ENCODE assay signal across 22 mouse cellular contexts in the genomic region with DNA sequence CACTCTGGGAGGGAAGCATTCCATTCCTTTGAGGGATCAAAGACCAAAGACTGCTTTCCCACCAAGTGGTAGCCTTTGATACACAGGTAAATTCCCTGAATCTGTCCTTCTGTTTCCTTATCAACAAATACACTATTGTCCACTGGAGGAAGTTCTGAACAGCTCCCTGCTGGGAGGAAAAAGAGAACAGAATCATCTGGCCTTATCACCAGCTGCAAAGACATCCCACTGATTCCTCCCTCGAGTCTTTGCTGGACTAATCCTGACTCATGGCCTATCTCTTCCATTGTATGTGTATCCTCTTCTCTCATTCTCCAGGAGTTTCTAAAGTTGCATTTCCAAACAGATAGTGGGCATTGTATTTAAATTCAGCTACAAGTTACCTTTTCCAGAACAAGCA. TPM values are rescaled to one million over a fixed set of nuclear protein-coding genes. Genes with fewer than 3 reads are reported as not detected.
DNase-seq lines count a peak whose midpoint lies in the region; ATAC-seq and TF ChIP-seq lines count a peak whose summit lies in the region.
"Had no signal": no experiment of that assay in that cellular context is flagged by ENCODE, and none has a peak within 500 bp of the region (broad histone marks: within the 10 kb centered on the region; RNA-seq: fewer than 3 reads in every experiment).

No protein-coding gene starts in this region.

- H3K4me3 ChIP-seq in intestine, postnatal 0 days (ENCODE audit: low read depth, low read length) = no peak overlapping the region
- no peak overlapping the region for H3K4me3 ChIP-seq in intestine, embryonic 16.5 days (ENCODE audit: low read length)
- no peak overlapping the region for H3K4me3 ChIP-seq in midbrain, embryonic 16.5 days (ENCODE audit: low read depth, low read length)
- H3K4me3 ChIP-seq: embryonic facial prominence, embryonic 10.5 days; embryonic facial prominence, embryonic 12.5 days; forebrain, embryonic 13.5 days; forebrain, embryonic 15.5 days had no signal

- WGBS in intestine, postnatal 0 days = 18% methylated on average over 1 of the region's 1 CpGs
- 53% methylated on average over 1 of the region's 1 CpGs for WGBS in intestine, embryonic 16.5 days
- WGBS in midbrain, embryonic 16.5 days = 26% methylated on average over 1 of the region's 1 CpGs

- ATAC-seq in intestine, postnatal 0 days = peak; percentile 20; the same call in 1 of the 2 replicates
- ATAC-seq in intestine, embryonic 16.5 days = no peak
- ATAC-seq in midbrain, embryonic 16.5 days = no peak
- ATAC-seq in cerebellum, adult (ENCODE audit: insufficient number of reproducible peaks, low FRiP score, low TSS enrichment) = no peak
- ATAC-seq: forebrain, embryonic 13.5 days; forebrain, embryonic 15.5 days; forebrain, postnatal 0 days had no signal

- H3K4me1 ChIP-seq in intestine, postnatal 0 days (replicated peaks; ENCODE audit: control insufficient read depth, insufficient read depth, low read length) = peaks cover 18% of the 10 kb centered on the region
- H3K4me1 ChIP-seq in intestine, embryonic 16.5 days (ENCODE audit: control insufficient read depth, insufficient read depth, low read length) = peaks cover 14% of the 10 kb centered on the region
- H3K4me1 ChIP-seq in midbrain, embryonic 16.5 days (ENCODE audit: control insufficient read depth, insufficient read depth, low read length) = no peaks in the 10 kb centered on the region
- H3K4me1 ChIP-seq: embryonic facial prominence, embryonic 10.5 days; embryonic facial prominence, embryonic 12.5 days; forebrain, embryonic 13.5 days; forebrain, embryonic 15.5 days had no signal

- H3K27ac ChIP-seq in intestine, postnatal 0 days (ENCODE audit: low read depth, low read length) = no peak overlapping the region
- no peak overlapping the region for H3K27ac ChIP-seq in intestine, embryonic 16.5 days (ENCODE audit: low read length)
- H3K27ac ChIP-seq in midbrain, embryonic 16.5 days (ENCODE audit: low read length) = no peak overlapping the region
- H3K27ac ChIP-seq: embryonic facial prominence, embryonic 10.5 days; embryonic facial prominence, embryonic 12.5 days; forebrain, embryonic 13.5 days; forebrain, embryonic 15.5 days had no signal

- H3K9me3 ChIP-seq in intestine, postnatal 0 days (ENCODE audit: control insufficient read depth) = no peaks in the 10 kb centered on the region
- no peaks in the 10 kb centered on the region for H3K9me3 ChIP-seq in intestine, embryonic 16.5 days (ENCODE audit: control insufficient read depth, low read length)
- no peaks in the 10 kb centered on the region for H3K9me3 ChIP-seq in midbrain, embryonic 16.5 days (replicated peaks; ENCODE audit: control insufficient read depth, low read length, poor library complexity, severe bottlenecking)
- H3K9me3 ChIP-seq: embryonic facial prominence, embryonic 10.5 days; embryonic facial prominence, embryonic 12.5 days; forebrain, embryonic 13.5 days; forebrain, embryonic 15.5 days had no signal

- no peak for TF ChIP-seq CTCF in intestine, postnatal 0 days (IDR thresholded peaks at IDR 0.05; ENCODE audit: low read depth)

- DNase-seq in MEL-GATA-1-ER (ENCODE audit: extremely low read depth, low read depth) = peak; percentile 29
- DNase-seq: adrenal gland, adult 2 months; adrenal gland, postnatal 10 days; adrenal gland, postnatal 25 days; cerebellum, adult 11 months; cerebellum, adult 18-20 months; cerebellum, adult 8-10 months; cerebellum, adult 9-11 months; cerebellum, postnatal 25 days; forebrain, postnatal 0 days had no signal

- peaks cover 9% of the 10 kb centered on the region; the same call in 1 of the 2 replicates for H3K36me3 ChIP-seq in intestine, postnatal 0 days (ENCODE audit: control insufficient read depth, insufficient read depth)
- H3K36me3 ChIP-seq in intestine, embryonic 16.5 days (ENCODE audit: control insufficient read depth, insufficient read depth, low read length) = no peaks in the 10 kb centered on the region
- H3K36me3 ChIP-seq in midbrain, embryonic 16.5 days (ENCODE audit: control insufficient read depth, insufficient read depth, low read length) = 0 out of 2 replicates have a peak, but pooled peaks cover 4% of the 10 kb centered on the region
- H3K36me3 ChIP-seq: embryonic facial prominence, embryonic 10.5 days; embryonic facial prominence, embryonic 12.5 days had no signal

- H3K9ac ChIP-seq in intestine, postnatal 0 days (ENCODE audit: low read depth, low read length) = no peak overlapping the region
- H3K9ac ChIP-seq in intestine, embryonic 16.5 days (ENCODE audit: low read depth, low read length) = no peak overlapping the region
- no peak overlapping the region for H3K9ac ChIP-seq in midbrain, embryonic 16.5 days (ENCODE audit: low read depth, low read length)
- H3K9ac ChIP-seq: embryonic facial prominence, embryonic 12.5 days; forebrain, embryonic 13.5 days; forebrain, embryonic 15.5 days; forebrain, postnatal 0 days had no signal

- H3K27me3 ChIP-seq in intestine, postnatal 0 days (replicated peaks; ENCODE audit: control insufficient read depth, insufficient read depth, low read length) = no peaks in the 10 kb centered on the region
- H3K27me3 ChIP-seq in intestine, embryonic 16.5 days (replicated peaks; ENCODE audit: control insufficient read depth, insufficient read depth, low read length) = no peaks in the 10 kb centered on the region
- no peaks in the 10 kb centered on the region for H3K27me3 ChIP-seq in midbrain, embryonic 16.5 days (ENCODE audit: control insufficient read depth, insufficient read depth, low read depth, low read length)
- H3K27me3 ChIP-seq: embryonic facial prominence, embryonic 12.5 days; forebrain, embryonic 13.5 days; forebrain, embryonic 15.5 days had no signal

- no peak overlapping the region for H3K4me2 ChIP-seq in intestine, postnatal 0 days (replicated peaks; ENCODE audit: low read depth)
- no peak overlapping the region for H3K4me2 ChIP-seq in intestine, embryonic 16.5 days (ENCODE audit: low read depth, low read length)
- no peak overlapping the region for H3K4me2 ChIP-seq in midbrain, embryonic 16.5 days (ENCODE audit: low read length)
- H3K4me2 ChIP-seq: embryonic facial prominence, embryonic 12.5 days; forebrain, embryonic 13.5 days; forebrain, embryonic 15.5 days had no signal

RNA-seq across cellular contexts. Expression of gene C4bp, which starts 22.5 kb away (rescaled TPM):
- polyA plus RNA-seq in intestine, postnatal 0 days (2015; fragmentation: Nextera tagmentation; extraction: Ambion mirVana) = 0.82 and 0.98 TPM in 2 replicates
- polyA plus RNA-seq in intestine, embryonic 16.5 days (2015; fragmentation: Nextera tagmentation; extraction: Ambion mirVana) = 3.4 and 4.1 TPM in 2 replicates
- polyA plus RNA-seq in midbrain, embryonic 16.5 days (2015; fragmentation: Nextera tagmentation; extraction: Ambion mirVana) = 0.05 TPM in 1 of 2 replicates, not detected in the other
- polyA plus RNA-seq: C2C12; cortical plate, adult 2 months; embryonic facial prominence, embryonic 10.5 days; embryonic facial prominence, embryonic 12.5 days; embryonic facial prominence, embryonic 14.5 days; forebrain, embryonic 11.5 days; forebrain, embryonic 13.5 days; forebrain, embryonic 15.5 days; forebrain, postnatal 0 days had no signal

RNA-seq across cellular contexts. Expression of gene Gm29427, which starts 31.7 kb away (rescaled TPM):
- polyA plus RNA-seq in intestine, postnatal 0 days (2015; fragmentation: Nextera tagmentation; extraction: Ambion mirVana) = 0.20 and 0.48 TPM in 2 replicates
- polyA plus RNA-seq in intestine, embryonic 16.5 days (2015; fragmentation: Nextera tagmentation; extraction: Ambion mirVana) = 0.07 TPM in 1 of 2 replicates, not detected in the other
- polyA plus RNA-seq in midbrain, embryonic 16.5 days (2015; fragmentation: Nextera tagmentation; extraction: Ambion mirVana) = not detected in 2 replicates
- polyA plus RNA-seq: adrenal gland, adult 2 months; C2C12; embryonic facial prominence, embryonic 10.5 days; embryonic facial prominence, embryonic 12.5 days; embryonic facial prominence, embryonic 14.5 days; forebrain, embryonic 11.5 days; forebrain, embryonic 13.5 days; forebrain, embryonic 15.5 days; forebrain, postnatal 0 days had no signal

RNA-seq across cellular contexts. Expression of gene Yod1, which starts 33.2 kb away (rescaled TPM):
- polyA plus RNA-seq in intestine, postnatal 0 days (2015; fragmentation: Nextera tagmentation; extraction: Ambion mirVana) = 8.9 and 9.5 TPM in 2 replicates
- polyA plus RNA-seq in intestine, embryonic 16.5 days (2015; fragmentation: Nextera tagmentation; extraction: Ambion mirVana) = 8.5 and 9.9 TPM in 2 replicates
- 15.3 and 17.1 TPM in 2 replicates for polyA plus RNA-seq in midbrain, embryonic 16.5 days (2015; fragmentation: Nextera tagmentation; extraction: Ambion mirVana)

RNA-seq across cellular contexts. Expression of gene Pfkfb2, which starts 45.1 kb away (rescaled TPM):
- 6.1 and 7.0 TPM in 2 replicates for polyA plus RNA-seq in intestine, postnatal 0 days (2015; fragmentation: Nextera tagmentation; extraction: Ambion mirVana)
- polyA plus RNA-seq in intestine, embryonic 16.5 days (2015; fragmentation: Nextera tagmentation; extraction: Ambion mirVana) = 12.1 and 12.4 TPM in 2 replicates
- polyA plus RNA-seq in midbrain, embryonic 16.5 days (2015; fragmentation: Nextera tagmentation; extraction: Ambion mirVana) = 24.1 and 26.6 TPM in 2 replicates

RNA-seq across cellular contexts. Expression of gene AA986860, which starts 47.9 kb away (rescaled TPM):
- polyA plus RNA-seq in intestine, postnatal 0 days (2015; fragmentation: Nextera tagmentation; extraction: Ambion mirVana) = 42.3 and 46.7 TPM in 2 replicates
- polyA plus RNA-seq in intestine, embryonic 16.5 days (2015; fragmentation: Nextera tagmentation; extraction: Ambion mirVana) = 74.7 and 81.2 TPM in 2 replicates
- 0.09 and 0.38 TPM in 2 replicates for polyA plus RNA-seq in midbrain, embryonic 16.5 days (2015; fragmentation: Nextera tagmentation; extraction: Ambion mirVana)
